Mouse (Mus musculus) heart, adult 2 months (tissue): ENCODE measurements at regions not wholly inside any gene's neighbourhood (a gene's known extent, or its start where the extent isn't known, plus 50 kb on each side); places are given as distances from the start of the nearest gene placed in this dataset.

Experiments used
- CTCF ChIP-seq: fragments of 200-600 bp; IDR thresholded peaks from 2 replicates; pipeline ENCODE4 v1.8.1; 2022; ENCODE audit warnings: antibody characterized with exemption, mild to moderate bottlenecking, moderate library complexity
- POLR2A ChIP-seq: fragments of 200-500 bp; IDR thresholded peaks from 2 replicates; pipeline ENCODE4 v1.6.1; 2011; ENCODE audit warnings: mild to moderate bottlenecking, low read depth, low read length, control low read depth; ENCODE audit not compliant: insufficient read depth

GRCm38 (mm10) chr13:35405384-35405783, 254.2 kb upstream of the Cdyl start:
- no peak for TF ChIP-seq CTCF
- no peak for TF ChIP-seq POLR2A
